Mouse (Mus musculus) T-helper 17 cell (primary cell): ENCODE measurements around the gene Fancc.

Experiments
- in situ Hi-C, 2 experiments: fragments of 300-600 bp; cut with MboI, MseI; formaldehyde crosslinking; loops; 1 replicate in 1 of 2; 2 replicates in 1 of 2; pipeline ENCODE4 v1.15.1; 2025; ENCODE audit warnings: high pct_unique_total_duplicates in 2 of 2

Fancc gene

DNA sequence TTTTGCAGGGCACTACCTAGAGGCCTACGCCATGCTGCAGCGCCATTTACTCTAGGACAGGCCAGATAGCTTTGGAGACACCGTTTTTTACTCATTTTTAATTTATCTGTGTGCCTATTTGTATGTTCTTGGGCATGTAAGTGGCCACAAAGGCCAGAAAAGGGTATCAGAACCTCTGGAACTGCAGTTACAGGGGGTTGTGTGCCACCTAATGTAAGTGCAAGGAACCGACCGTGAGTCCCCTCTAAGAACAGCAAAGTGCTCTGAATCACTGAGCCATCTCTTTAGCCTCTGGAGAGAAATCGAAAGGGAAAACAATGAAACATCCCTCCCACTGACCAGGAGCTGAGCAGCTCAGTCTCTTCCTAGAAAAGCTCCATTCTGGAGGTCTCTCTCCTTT lies 174.3 kb downstream of the Fancc start:
- in situ Hi-C loops, result no loop called here

GRCm38 (mm10) chr13:63321689-63322088 lies 175.4 kb downstream of the Fancc start:
- in situ Hi-C loops, result no loop called here

GRCm38 (mm10) chr13:63319814-63320213 lies 177.3 kb downstream of the Fancc start:
- in situ Hi-C loops, result loop anchor here in 1 of 2 experiments (5.0 kb wide), 1 partner anchor 183 kb away; no protein-coding TSS in a partner anchor

GRCm38 (mm10) chr13:63317681-63318104 lies 179.4 kb downstream of the Fancc start:
- in situ Hi-C loops, result loop anchor here in 1 of 2 experiments (5.0 kb wide), 1 partner anchor 180 kb away; no protein-coding TSS in a partner anchor

GRCm38 (mm10) chr13:63316407-63316806 lies 180.7 kb downstream of the Fancc start:
- in situ Hi-C loops, result loop anchor here in 1 of 2 experiments (5.0 kb wide), 1 partner anchor 179 kb away; no protein-coding TSS in a partner anchor

DNA sequence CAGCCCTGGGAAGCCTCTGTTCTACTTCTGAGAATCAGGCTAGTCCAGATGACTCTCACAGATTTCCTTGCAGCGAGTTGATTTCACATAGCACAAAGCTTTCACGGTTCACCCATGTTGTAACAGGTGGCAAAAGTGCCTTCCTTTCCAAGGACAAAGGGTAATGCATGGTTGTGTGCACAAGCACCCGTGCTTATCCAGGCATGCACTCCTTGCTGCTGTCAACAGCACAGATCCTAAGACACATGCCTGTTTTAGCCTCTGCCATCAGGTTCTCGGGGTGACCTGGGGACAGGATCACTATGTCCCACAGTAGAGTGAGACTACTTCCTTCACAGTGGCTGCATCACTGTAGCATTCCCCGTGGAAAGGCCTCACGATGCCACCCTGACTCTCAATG lies 181.3 kb downstream of the Fancc start:
- in situ Hi-C loops, result loop anchor here in 1 of 2 experiments (5.0 kb wide), 1 partner anchor 178 kb away; no protein-coding TSS in a partner anchor

DNA sequence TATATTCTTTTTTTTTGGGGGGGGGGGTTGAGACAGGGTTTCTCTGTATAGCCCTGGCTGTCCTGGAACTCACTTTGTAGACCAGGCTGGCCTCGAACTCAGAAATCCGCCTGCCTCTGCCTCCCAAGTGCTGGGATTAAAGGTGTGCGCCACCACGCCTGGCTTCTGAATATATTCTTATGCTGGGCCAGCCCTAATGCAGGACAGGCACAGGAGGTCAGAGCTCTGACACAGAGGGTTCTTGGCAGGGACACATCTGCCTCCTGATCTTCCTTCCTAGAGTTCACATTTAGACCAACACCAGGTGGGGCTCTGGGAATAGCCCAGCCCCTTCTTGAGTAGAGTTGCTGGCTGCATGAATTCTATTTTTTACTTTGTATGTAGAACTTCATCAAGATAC lies 182.0 kb downstream of the Fancc start:
- in situ Hi-C loops, result loop anchor here in 1 of 2 experiments (5.0 kb wide), 1 partner anchor 178 kb away; no protein-coding TSS in a partner anchor

DNA sequence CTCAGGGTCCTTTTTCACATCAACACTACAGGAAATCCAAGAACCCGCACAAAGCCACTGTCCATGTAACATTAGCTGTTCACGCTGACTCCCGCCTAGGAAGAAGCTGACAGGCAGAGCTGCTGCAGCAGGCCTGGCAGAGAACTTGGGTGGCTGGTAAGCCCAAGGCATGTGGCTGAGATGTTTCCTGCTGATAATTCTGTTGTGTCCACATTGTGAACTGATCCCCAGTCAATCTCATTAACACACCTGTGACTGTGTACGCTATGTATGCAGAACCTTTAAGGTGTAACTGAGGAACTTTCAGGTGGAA lies 182.5 kb downstream of the Fancc start:
- in situ Hi-C loops, result no loop called here

DNA sequence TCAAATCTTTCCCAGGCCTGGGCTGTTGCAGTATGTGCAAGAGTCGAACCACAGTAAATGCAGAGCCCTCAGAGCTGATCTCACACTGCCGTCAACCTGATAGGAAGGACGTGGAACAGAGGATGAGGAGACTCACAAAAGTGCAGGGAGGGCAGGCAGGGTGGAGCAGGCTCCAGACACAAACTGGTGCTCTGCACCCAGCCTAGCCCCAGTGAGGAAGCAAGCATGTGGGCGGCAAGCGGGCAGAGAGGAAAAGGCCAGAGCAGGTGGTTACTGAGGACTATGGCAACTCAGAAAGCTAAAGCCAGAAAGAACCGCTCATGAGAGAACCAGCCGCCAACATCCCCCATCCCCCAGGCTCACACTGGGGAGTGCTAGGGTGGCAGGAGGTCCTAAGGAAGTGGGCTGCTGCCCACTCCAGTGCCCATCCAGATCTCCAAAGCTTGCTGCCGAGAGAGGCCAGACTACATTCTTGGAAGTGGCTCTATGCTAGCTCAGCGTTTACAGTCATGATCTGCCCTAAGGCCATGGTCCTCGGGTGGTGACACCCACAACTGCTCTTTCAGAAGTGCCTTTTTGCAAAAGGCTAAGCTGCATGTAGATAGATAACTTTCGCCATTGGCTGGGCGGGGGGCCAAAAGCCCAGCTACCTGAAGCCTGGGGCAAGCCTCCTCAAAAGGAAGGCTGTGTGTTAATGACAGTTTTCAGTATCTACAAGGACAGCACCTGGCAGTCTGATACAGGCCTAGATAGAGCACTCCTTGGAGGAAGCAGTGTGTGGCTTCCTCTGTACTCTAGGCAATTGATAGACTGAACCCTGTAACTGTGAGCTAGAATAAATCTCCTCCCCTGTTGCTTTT lies 183.1 kb downstream of the Fancc start:
- in situ Hi-C loops, result no loop called here

DNA sequence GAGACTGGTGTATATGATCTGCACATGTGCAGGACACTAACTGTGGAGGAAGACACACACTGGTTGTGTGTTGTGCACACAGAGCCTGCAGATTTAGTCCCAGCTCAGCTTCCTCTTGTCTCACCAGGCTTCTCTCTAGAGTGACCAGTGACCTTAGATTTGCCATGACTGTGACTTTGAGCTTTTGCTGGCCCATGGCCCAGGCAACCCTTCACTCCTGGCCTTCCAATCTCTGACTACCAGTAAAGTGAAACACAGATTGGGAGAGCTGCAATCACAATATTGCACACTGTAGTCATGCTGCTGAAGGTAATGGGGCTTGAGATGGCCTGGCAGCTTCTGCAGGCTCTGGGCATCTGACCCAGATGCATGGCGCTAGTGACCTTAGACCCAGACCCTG lies 183.8 kb downstream of the Fancc start:
- in situ Hi-C loops, result no loop called here

DNA sequence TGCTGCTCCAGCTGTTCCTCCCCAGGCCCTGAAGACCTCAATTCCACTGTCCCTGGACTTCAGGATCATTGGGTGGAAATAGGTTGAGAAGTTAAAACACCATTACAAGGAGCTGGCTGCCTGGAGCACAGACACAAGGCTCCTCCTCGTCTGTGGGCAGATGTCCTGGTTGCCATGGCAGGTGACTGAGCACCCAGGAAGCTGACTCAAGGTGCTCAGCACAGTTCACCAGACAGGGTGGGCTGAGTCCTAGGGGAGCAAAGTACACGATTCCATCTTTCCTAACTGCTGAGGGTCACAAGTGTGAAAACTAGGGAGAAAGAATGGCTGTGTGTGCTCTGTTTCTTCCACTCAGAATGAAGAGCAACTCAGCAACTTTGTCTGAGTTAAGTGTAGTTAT lies 185.9 kb downstream of the Fancc start:
- in situ Hi-C loops, result no loop called here

DNA sequence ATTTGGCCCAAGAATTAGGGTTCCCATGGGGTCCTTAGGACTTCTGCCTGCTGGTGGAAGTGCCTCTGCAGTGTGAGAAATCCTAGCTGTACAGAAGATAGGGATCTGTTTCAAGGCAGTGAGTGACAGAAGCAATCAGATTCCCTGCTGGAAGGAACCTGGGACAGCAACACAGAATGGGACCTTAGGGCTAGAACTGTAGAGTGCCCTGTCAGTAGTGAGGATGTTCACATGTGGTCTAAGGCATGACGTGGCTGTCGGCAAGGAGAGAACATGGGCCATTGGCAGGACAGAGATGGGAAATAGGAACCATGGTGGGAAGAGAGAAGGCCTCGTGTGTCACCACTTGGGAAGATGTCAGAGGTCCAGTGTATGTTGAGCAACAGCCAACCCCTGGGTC lies 187.5 kb downstream of the Fancc start:
- in situ Hi-C loops, result no loop called here

DNA sequence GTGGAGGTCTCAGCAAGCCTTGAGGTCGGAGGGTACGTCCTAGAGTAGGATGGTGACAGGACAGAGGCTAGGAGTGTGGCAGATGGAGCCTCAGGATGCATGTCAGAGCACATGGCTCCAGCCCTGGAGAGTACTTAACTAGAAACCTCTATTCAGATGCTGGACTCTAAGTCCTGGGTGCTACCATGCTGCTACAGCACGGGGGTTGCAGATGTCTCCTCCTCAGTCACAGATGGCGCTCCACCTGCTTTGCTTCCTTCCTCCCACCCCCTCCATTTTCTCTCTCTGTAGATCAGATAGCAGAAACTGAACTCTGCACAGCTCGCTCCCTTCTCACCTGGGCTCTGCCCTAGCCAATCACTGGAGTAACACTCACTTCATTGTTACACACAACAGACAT lies 190.3 kb downstream of the Fancc start:
- in situ Hi-C loops, result no loop called here

DNA sequence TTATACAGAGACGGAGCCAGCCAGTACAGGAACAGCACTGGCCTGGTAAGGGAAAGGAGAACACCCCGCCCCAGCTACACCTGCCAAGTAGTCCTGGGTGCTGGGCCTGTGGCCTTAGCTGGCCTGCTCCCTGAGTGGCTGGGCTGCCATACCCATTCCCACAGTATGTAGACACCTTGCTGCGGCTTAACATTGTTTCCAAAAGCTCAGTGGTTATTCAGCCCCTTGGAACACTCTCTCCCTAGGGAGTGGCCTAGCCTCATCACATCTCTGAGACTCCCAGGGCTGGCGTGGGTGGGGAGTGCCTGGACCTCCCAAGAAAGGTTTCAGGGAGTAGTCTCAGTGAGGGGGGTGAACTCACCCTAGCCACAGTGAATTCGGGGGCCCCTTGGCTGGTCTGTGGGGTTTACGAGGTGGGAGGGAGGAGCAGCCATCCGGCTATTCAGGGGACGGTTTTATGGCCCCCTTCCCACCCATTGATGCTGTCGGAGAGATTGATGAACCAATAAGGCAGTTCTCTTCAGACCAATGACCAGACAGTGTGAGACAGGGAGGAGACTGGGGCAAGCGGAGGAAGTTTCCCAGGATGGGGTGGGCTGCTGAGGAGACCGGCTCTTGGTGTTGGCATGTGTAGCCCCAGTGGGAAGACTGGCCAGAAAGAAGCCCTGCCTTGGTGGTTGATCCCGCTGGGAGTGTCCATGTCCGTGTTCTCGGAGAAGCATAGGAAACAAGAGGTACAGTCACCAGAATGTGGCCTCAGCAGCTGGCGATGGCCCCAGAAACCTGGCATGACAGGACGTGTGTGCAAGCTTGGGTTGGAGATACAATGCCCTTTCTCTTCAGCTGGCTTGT lies 191.7 kb downstream of the Fancc start:
- in situ Hi-C loops, result no loop called here

- in situ Hi-C loops, result no loop called here
Measured at GRCm38 (mm10) chr13:63304799-63305159, 192.3 kb downstream of the Fancc start.

- in situ Hi-C loops, result no loop called here
Measured at GRCm38 (mm10) chr13:63304124-63304792, 192.8 kb downstream of the Fancc start.

DNA sequence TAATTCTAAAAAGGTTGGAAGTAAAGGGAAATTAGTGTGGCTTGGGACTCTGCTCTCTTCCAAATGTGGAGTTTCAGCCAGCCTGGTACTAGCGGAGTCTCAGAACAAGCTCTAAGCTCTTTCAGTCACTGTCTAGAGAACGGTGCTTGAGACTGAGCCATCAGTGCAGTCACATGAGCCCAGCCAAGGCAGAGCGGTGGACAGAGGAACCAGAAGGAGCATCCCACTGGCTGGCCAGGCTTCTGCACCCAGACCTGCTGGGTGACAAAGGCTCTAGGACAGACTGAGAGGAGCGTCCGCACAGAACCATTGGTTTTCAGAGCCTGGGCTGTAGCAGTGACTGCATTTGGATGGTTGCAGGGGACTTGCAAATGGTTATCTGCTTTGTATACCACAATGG lies 194.7 kb downstream of the Fancc start:
- in situ Hi-C loops, result no loop called here

GRCm38 (mm10) chr13:63301764-63302209 lies 195.3 kb downstream of the Fancc start:
- in situ Hi-C loops, result no loop called here

GRCm38 (mm10) chr13:63300929-63301328 lies 196.1 kb downstream of the Fancc start:
- in situ Hi-C loops, result no loop called here

DNA sequence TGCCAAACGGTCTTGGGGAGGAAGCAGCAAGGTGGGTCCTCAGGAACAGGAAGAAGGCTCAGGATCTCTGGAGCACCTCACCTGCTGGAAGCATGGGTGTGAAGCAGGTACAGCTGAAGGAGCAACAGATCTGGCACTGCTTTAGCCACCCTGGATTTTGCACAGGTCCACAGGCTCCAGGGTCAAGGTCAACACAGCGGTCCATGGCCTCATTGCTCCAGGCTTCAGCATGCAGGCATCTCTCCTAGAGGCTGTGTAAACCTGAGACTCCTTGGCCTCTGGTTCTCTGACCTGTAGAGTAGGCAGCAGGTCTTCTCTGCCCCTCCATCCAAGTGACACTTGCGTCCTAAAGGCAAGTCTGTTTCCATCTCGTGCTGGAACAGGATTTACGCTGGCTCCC lies 198.1 kb downstream of the Fancc start:
- in situ Hi-C loops, result no loop called here

GRCm38 (mm10) chr13:63297933-63298332 lies 199.1 kb downstream of the Fancc start:
- in situ Hi-C loops, result no loop called here

GRCm38 (mm10) chr13:63297003-63297402 lies 200.1 kb downstream of the Fancc start:
- in situ Hi-C loops, result no loop called here
